Mouse (Mus musculus) R1 (cell line): Measurements from ENCODE around the gene Trnt1.

Experiments used
- DNase-seq: peaks from one replicate; pipeline ENCODE4 v3.0.0-alpha.2; 2018; ENCODE audit warnings: low read depth, low spot score

The Trnt1 gene

GRCm38 (mm10) chr6:106768640-106769289 is at the start of gene Trnt1:
Trnt1 (plus strand) TSS chr6:106769120.
- peak; percentile 96 for DNase-seq

DNA sequence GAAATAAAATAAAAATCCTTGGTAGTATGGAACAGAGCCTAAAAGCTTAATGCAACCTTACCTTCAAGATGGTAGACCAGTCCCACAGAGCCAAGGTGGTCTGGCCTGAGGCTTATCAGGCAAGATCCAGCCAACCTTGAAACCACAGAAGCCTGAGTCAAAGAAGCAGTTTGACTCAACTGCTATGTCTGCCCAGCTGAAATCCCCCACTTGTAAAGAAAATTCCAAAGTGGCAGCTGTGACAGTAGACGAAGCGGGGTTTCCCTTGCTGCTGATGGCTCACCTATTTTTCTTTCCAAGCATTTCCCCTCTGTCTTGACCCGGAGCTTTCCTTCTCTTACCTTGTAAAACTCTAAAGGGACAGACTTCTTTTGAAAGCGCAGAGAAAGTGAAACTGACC is 43.3 kb upstream of the Trnt1 start:
- DNase-seq = no peak

DNA sequence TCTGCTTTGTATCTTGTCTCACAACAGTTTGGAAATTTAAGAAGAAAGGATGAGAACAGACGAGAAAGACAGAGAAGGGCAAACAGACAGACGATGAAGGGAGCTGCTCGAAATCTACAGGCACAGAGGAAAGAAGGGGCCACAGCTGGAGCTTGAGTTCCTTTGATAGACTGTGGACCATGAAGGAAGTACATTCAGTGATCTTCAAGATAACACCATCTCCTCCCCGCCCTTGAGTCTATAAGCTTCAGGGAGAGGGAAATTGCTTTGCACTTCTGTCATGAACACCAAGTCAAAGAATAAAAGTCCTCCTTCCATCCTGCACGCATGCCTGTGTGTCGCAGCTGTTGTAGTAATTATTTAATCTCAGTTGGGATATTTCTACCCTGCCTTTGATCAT is 42.8 kb upstream of the Trnt1 start:
- no peak for DNase-seq

DNA sequence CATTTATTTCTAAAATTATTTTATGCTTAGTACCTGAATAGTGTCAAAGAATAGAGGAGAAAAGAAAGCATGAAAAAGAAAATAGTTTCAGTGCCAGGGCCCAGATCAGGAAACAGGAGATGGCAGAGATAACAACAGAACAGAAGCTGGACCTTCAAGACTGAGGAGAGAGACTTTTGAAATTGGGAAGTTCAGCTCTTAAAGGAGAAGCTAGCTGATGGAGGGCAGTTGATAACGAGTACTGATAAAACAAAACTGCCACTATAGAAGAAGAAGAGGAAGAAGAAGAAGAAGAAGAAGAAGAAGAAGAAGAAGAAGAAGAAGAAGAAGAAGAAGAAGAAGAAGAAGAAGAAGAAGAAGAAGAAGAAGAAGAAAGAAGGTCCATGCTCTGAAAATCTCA is 41.2 kb upstream of the Trnt1 start:
- DNase-seq = no peak

DNA sequence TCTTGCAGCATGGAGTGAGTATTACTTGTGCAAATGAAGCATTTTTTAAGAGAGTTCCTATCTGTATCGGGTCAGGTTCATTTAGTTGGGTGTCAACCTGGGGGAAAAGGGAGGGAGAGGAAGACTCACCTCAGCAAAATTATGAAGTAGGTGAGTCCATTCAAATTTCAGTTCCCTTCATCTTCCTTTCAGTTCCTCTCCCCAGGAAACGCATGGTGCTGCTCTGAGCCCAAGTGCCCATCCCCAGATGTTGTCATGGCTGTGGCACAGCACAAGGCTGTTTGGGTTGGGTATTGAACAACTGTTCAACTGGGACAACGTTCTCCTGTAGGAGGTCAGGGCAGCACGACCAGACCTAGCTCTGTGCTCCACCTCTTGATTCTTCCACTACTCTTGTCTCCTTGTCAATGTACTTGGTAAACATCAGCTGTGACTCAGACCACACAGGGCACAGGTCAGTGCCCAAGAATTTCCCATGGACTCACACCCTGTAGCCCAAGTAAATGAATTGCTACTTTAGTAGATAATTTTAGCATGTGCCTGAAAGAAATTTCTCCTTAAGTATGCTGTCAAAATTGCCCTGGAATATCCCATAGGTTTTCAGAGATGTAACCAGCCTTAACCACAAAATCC is 39.1 kb upstream of the Trnt1 start:
- no peak for DNase-seq

DNA sequence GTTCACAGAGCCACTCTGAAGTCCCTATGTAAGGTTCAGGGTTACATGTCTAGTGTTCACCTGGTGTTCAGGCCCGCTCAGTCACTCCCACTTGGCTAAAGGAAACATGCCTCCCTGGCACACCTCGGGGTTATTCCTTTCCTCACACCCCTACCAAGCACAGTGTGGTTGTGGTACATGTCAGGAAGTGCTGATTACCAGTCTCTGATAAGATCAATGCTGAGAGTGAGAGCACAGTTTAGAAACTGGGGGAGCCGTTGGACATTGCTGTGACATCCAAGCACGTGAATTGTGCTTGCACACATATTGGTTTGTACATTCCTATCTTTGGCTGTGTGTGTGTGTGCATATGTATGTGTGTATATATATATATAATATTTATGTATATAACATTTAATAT is 36.4 kb upstream of the Trnt1 start:
- DNase-seq = no peak

DNA sequence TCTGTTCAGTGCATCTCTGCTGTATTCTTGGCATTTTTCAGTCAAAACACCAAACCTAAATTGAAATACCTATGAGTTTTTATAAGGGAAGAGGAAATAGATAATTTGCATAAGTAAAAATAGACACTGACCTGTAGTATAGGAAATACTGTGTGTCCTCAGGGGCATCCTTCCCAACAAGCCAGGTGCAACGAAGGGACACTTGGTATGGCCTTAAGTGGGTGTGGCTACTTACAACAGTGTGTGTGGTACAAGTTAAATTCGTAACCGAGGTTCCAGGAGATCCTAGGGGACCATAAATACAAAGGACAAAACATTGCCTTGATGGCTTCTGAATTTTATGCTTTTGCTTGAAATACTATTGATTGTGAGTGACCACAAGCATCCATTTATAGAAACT is 30.7 kb upstream of the Trnt1 start:
- DNase-seq = no peak

- no peak for DNase-seq
Observed at GRCm38 (mm10) chr6:106740244-106740825, 28.6 kb upstream of the Trnt1 start.

DNA sequence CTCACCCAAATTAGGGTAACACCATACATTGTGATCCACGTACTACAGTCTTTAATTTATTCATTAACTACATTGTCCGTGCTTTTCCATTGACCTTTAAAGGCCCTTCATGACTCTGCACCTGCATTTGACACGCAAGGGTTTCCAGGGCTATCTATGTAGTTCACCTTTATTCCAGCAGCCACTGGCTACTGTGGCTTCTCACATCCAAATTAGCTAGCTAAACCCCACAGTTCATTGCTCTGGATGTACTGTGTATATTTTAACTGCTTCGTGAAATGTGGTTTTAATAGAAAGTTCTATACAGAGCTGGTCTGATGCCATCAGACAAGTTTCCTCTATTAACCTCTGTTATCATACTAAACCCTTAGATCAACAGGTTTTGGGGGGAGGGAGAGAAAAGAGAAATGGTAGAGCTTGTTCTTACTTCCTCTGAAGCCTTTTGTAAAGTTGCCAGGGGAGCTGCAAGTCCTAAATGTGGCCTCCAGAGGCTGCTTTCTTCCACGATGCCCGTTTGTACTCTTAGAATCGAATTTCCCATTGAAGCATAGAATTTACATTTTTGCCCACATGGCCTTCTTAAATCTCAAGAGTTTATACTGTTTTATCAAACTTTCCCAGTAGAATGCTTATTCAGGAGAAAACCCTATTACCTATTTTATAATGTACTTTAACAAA is 25.2 kb upstream of the Trnt1 start:
- DNase-seq = no peak

DNA sequence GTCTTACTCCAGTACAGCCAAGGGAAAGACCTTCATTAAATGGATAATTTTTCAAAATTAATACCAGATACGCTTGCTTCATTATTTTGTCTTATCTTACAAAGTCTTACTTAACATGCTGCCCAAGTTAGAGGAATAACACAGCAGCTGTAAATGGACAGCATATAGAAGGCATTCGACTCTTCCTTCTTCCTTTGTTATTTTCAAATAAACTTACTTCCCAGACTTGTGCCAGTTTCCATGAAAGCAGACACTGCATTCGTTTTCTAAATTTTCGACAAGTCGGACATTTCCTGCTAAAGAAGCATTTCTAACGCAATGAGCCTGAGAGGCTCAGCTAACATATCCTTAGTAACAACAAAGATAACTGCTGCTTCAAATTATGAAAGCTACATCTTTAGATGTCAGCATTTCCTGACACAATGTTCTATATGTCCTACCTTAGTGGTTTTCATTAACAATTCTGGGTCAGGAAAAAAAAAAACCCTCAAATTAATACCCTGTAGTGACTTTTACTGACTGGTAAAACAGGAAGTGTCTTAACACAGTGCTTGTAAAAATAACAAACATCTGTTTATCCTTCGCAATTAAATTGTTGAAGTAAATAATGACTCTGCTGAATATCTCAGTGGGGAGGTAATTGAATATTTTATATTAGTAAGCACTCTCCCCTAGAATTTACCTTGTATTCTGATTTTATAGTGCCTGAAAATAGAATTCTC is 23.1 kb upstream of the Trnt1 start:
- DNase-seq = no peak

DNA sequence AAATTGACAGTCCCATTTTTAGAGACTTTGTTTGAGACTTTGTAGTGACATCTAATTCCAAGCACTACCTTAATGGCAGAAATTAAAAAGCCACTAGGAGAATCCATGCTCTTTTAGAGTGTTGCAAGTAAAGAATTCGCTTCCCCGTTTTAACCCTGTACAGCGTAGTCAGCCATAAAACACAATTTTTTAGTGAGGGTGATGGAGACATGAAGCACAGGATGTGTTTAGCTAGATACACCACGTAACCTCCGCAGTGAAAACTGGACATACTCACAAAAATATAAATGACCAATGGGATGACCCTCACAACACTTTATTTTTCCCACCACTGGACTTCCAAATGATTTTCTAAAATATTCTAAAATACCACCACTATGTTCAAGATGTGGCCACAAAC is 21.7 kb upstream of the Trnt1 start:
- no peak for DNase-seq

GRCm38 (mm10) chr6:106747804-106748203 is 21.1 kb upstream of the Trnt1 start:
- no peak for DNase-seq

- DNase-seq = no peak
Observed at GRCm38 (mm10) chr6:106748887-106749388, 20.0 kb upstream of the Trnt1 start, which contains the start of gene Il5ra. Il5ra (minus strand) TSS chr6:106749037.

GRCm38 (mm10) chr6:106750291-106750690 is 18.6 kb upstream of the Trnt1 start:
- DNase-seq = peak; percentile 13

- DNase-seq = no peak
Observed at GRCm38 (mm10) chr6:106758299-106758698, 10.6 kb upstream of the Trnt1 start.

- no peak for DNase-seq
Observed at GRCm38 (mm10) chr6:106760473-106761218, 8.3 kb upstream of the Trnt1 start.

- DNase-seq = no peak
Observed at GRCm38 (mm10) chr6:106761486-106761885, 7.4 kb upstream of the Trnt1 start.

GRCm38 (mm10) chr6:106765892-106766291 is 3.0 kb upstream of the Trnt1 start:
- no peak for DNase-seq

GRCm38 (mm10) chr6:106766774-106767173 is 2.1 kb upstream of the Trnt1 start:
- DNase-seq = no peak

- DNase-seq = no peak
Observed at GRCm38 (mm10) chr6:106769290-106769866, 458 bp downstream of the Trnt1 start.

- no peak for DNase-seq
Observed at GRCm38 (mm10) chr6:106770046-106770445, 1.1 kb downstream of the Trnt1 start.
